Mouse (Mus musculus): ENCODE results near the gene Cldn5.

- TF ChIP-seq CTCF (IDR thresholded peaks at IDR 0.05; ENCODE audit: control insufficient read depth, insufficient read depth, insufficient read length) (no peak), FOSL1 (IDR thresholded peaks at IDR 0.05; ENCODE audit: insufficient read depth, low read length, poor library complexity, severe bottlenecking) (no peak), MYOG (IDR thresholded peaks at IDR 0.05; ENCODE audit: control insufficient read depth, extremely low read depth, insufficient read length) (no peak), MAX (IDR thresholded peaks at IDR 0.05) (no peak), MYOD1 (IDR thresholded peaks at IDR 0.05; ENCODE audit: control insufficient read depth, insufficient read length, low read depth) (no peak)
Measured at GRCm38 (mm10) chr16:18751101-18751500, 25.5 kb upstream of the Cldn5 start.

Measured in C2C12 (cell line).